Mouse (Mus musculus) hindbrain, postnatal 0 days (tissue): ENCODE data around the gene Rprd1b. TPM values are rescaled to one million over a fixed set of nuclear protein-coding genes. Genes with fewer than 3 reads are reported as not detected.

Source experiments
- ATAC-seq: fragments of 200-750 bp; cut with Nextera tagmentation; 2 replicates; pipeline ENCODE4 v1.8.0; 2017; ENCODE audit warnings: mild to moderate bottlenecking, moderate TSS enrichment, moderate library complexity
- DNase-seq: peaks from one replicate; pipeline ENCODE4 v3.0.0-alpha.2; 2015; ENCODE audit warnings: low spot score
- H3K27ac ChIP-seq: fragments of 300-500 bp; sonication (generic); 2 replicates; pipeline ENCODE4 v1.5.1; 2014; ENCODE audit warnings: mild to moderate bottlenecking
- H3K27me3 ChIP-seq: fragments of 300-500 bp; sonication (generic); 2 replicates; pipeline ENCODE4 v1.6.1; 2014; ENCODE audit warnings: low read length, mixed read lengths; ENCODE audit not compliant: insufficient read depth
- H3K36me3 ChIP-seq: fragments of 300-500 bp; sonication (generic); 2 replicates; pipeline ENCODE4 v1.6.1; 2014; ENCODE audit warnings: low read length, mixed read lengths; ENCODE audit not compliant: insufficient read depth
- H3K4me1 ChIP-seq: fragments of 300-500 bp; sonication (generic); 2 replicates; pipeline ENCODE4 v1.6.1; 2014; ENCODE audit warnings: antibody characterized with exemption, low read length, mixed read lengths; ENCODE audit not compliant: insufficient read depth
- H3K4me2 ChIP-seq: fragments of 300-500 bp; sonication (generic); 2 replicates; pipeline ENCODE4 v1.6.1; 2014; ENCODE audit warnings: low read depth, mild to moderate bottlenecking, low read length, moderate library complexity, mixed read lengths
- H3K4me3 ChIP-seq: fragments of 300-500 bp; sonication (generic); 2 replicates; pipeline ENCODE4 v1.5.1; 2014; ENCODE audit warnings: low read length
- H3K9ac ChIP-seq: fragments of 300-500 bp; sonication (generic); replicated peaks from 2 replicates; pipeline ENCODE4 v1.6.1; 2014; ENCODE audit warnings: mild to moderate bottlenecking, low read length, moderate library complexity, mixed read lengths
- H3K9me3 ChIP-seq: fragments of 300-500 bp; sonication (generic); 2 replicates; pipeline ENCODE4 v1.6.1; 2016; ENCODE audit warnings: low read length, mixed read lengths
- CTCF ChIP-seq: IDR thresholded peaks from 2 replicates; pipeline ENCODE4 v1.5.1; 2016; ENCODE audit warnings: antibody characterized with exemption, control low read depth, low read depth
- WGBS: fragments of 180-500 bp; shearing (Covaris S2); extraction: QIAGEN DNeasy Blood & Tissue Kit; methylation state at CpG from one replicate; pipeline ENCODE4 v1.1.7; 2014; 5-methylcytosine and 5-hydroxymethylcytosine counted together
- polyA plus RNA-seq: library from polyadenylated mRNA; unstranded; fragments of >200 nt; fragmentation: Nextera tagmentation; extraction: Ambion mirVana; gene quantifications from 2 replicates; pipeline ENCODE4 v1.2.1, GENCODE M21; 2015
- total RNA-seq: library from RNA; depleted of rRNA; stranded (reverse); fragments of >200 nt; gene quantifications from 2 replicates; pipeline ENCODE4 v1.2.3, GENCODE M21; 2014

Rprd1b gene
- total and polyA plus RNA-seq, 2 experiments from 2014 or later = 19.8 to 31.3 TPM

DNA sequence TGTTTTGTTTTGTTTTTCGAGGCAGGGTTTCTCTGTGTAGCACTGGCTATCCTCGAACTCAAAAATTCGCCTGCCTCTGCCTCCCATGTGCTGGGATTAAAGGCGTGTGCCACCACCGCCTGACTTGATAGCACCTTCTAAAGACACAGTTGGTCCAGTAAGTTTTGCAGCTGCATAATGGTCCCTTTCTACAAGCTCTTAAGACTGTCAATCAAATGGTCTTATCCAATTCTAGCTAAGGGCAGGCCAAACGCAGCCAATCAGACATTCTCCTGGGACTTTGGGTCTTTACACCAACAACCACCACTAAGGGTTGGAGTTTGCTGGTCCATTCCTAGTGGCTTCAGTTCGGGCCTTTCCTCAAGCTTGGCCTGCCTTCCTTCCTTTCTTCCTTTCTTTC is 126.8 kb downstream of the Rprd1b start:
- H3K4me1 ChIP-seq = no peaks in the 10 kb centered on the region
- H3K27me3 ChIP-seq = no peaks in the 10 kb centered on the region
- no peaks in the 10 kb centered on the region for H3K36me3 ChIP-seq
- TF ChIP-seq CTCF = no peak
- DNase-seq = no peak
- no peak overlapping the region for H3K4me2 ChIP-seq
- no peak overlapping the region for H3K27ac ChIP-seq
- ATAC-seq = no peak
- WGBS = 92% methylated on average over 7 of the region's 7 CpGs
- H3K9ac ChIP-seq = no peak overlapping the region
- H3K4me3 ChIP-seq = no peak overlapping the region
- no peaks in the 10 kb centered on the region for H3K9me3 ChIP-seq

- Histone ChIP-seq H3K4me1 (no peaks in the 10 kb centered on the region), H3K36me3 (no peaks in the 10 kb centered on the region), H3K4me2 (no peak overlapping the region), H3K4me3 (no peak overlapping the region), H3K9ac (no peak overlapping the region), H3K9me3 (no peaks in the 10 kb centered on the region), H3K27ac (no peak overlapping the region), H3K27me3 (no peaks in the 10 kb centered on the region)
- ATAC-seq (no peak), DNase-seq (no peak)
- no peak for TF ChIP-seq CTCF
- 61% methylated on average over 2 of the region's 2 CpGs for WGBS
Observed at GRCm38 (mm10) chr2:158155615-158156014, 127.3 kb downstream of the Rprd1b start.

DNA sequence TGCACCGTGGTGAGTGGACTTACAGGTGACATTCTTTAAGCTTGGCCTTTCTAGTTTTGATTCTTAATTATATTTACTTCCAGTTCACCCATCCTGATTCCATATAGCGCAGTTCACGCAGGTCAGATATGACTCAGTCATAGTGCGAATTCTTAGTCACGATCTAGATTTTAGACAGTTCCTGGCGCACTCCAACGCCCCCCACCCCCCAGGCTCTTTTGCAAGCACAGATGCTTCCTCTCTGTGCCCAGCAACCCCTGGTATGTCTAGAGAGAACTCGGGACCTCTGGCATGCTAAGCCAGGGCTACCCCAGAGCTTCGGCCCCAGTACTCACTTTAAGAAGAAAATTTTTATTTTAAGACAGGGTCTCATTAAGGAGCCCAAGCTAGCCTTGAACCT is 128.2 kb downstream of the Rprd1b start:
- WGBS = 88% methylated on average over 9 of the region's 9 CpGs
- Histone ChIP-seq H3K27ac (no peak overlapping the region), H3K4me2 (no peak overlapping the region), H3K9me3 (no peaks in the 10 kb centered on the region), H3K4me1 (no peaks in the 10 kb centered on the region), H3K4me3 (no peak overlapping the region), H3K36me3 (no peaks in the 10 kb centered on the region), H3K9ac (no peak overlapping the region), H3K27me3 (no peaks in the 10 kb centered on the region)
- no peak for TF ChIP-seq CTCF
- ATAC-seq (no peak), DNase-seq (no peak)

DNA sequence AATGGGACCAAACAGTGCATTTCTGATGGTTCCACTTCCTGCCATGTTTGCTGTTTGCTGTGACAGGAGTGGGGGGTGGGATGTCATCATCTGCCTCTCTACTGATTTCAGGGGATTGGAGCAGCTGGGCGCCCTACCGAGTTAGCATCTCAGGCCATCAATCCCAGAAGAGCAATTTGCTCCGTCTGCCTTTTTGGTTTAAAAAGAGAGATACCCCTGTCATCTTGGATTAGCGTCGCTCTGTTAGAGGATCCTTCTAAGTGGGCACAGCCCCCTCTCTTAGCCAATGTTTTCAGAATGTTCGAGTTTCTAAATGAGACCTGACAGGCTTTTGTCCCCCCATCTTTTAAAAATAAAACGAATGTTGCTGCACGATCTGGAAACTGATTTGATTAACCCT is 129.4 kb downstream of the Rprd1b start:
- Histone ChIP-seq H3K27ac (no peak overlapping the region), H3K9me3 (no peaks in the 10 kb centered on the region), H3K36me3 (no peaks in the 10 kb centered on the region), H3K9ac (no peak overlapping the region), H3K27me3 (no peaks in the 10 kb centered on the region), H3K4me2 (no peak overlapping the region), H3K4me3 (no peak overlapping the region), H3K4me1 (no peaks in the 10 kb centered on the region)
- DNase-seq (no peak), ATAC-seq (no peak)
- no peak for TF ChIP-seq CTCF
- 47% methylated on average over 8 of the region's 8 CpGs for WGBS

DNA sequence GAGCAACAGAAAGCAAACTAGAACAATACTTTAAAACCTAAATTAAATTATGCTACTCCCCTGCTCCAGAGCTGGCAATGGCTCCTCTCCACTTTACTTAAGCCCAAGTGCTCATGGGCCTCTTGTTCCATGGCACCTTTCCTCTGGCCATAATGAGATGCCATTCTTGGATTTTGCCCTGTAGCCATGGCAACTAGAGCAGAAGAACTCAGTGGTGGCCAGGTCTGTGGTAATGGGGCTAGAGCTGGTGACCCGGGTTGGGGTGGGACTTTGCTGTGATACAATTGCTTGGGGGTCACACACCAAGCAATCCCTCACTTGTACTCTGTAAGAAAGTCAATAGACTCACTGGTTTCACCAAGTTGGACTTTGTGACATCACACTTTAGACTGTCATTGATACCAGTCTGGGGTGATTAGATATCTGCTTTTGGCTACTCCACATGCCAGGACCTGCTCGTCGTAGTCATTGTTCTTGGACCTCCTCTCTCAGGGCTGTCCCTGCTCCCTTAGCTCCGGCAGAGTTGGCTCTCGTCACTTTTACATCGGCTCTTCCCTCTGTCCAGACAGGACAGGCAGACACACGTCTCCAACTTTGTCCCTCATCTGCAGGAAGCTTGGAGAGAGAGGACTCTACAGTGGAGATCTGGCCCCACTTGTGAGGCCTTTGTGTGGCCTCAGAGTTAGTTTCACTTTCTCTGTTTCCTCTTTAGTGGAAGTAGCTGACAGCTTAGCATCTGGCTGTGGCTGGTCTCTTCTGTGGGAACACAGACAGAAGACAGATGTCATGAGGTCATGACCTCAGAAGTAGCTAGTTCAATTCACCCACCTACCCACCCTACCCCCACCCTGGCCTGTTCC is 131.3 kb downstream of the Rprd1b start:
- Histone ChIP-seq H3K36me3 (no peaks in the 10 kb centered on the region), H3K4me3 (no peak overlapping the region), H3K4me2 (no peak overlapping the region), H3K27me3 (no peaks in the 10 kb centered on the region), H3K9me3 (no peaks in the 10 kb centered on the region), H3K9ac (no peak overlapping the region), H3K4me1 (no peaks in the 10 kb centered on the region), H3K27ac (no peak overlapping the region)
- DNase-seq (no peak), ATAC-seq (no peak)
- no peak for TF ChIP-seq CTCF
- WGBS = 39% methylated on average over 7 of the region's 7 CpGs

GRCm38 (mm10) chr2:158161761-158162160 is 133.5 kb downstream of the Rprd1b start:
- no peak overlapping the region for H3K4me2 ChIP-seq
- H3K9ac ChIP-seq = no peak overlapping the region
- no peaks in the 10 kb centered on the region for H3K4me1 ChIP-seq
- no peaks in the 10 kb centered on the region for H3K9me3 ChIP-seq
- no peaks in the 10 kb centered on the region for H3K36me3 ChIP-seq
- no peak for DNase-seq
- TF ChIP-seq CTCF = no peak
- 79% methylated on average over 6 of the region's 6 CpGs for WGBS
- H3K27me3 ChIP-seq = no peaks in the 10 kb centered on the region
- ATAC-seq = no peak
- H3K27ac ChIP-seq = no peak overlapping the region
- no peak overlapping the region for H3K4me3 ChIP-seq

- Histone ChIP-seq H3K4me1 (no peaks in the 10 kb centered on the region), H3K4me2 (no peak overlapping the region), H3K27ac (no peak overlapping the region), H3K36me3 (no peaks in the 10 kb centered on the region), H3K27me3 (no peaks in the 10 kb centered on the region), H3K4me3 (no peak overlapping the region), H3K9me3 (no peaks in the 10 kb centered on the region), H3K9ac (no peak overlapping the region)
- no peak for TF ChIP-seq CTCF
- ATAC-seq = no peak
- WGBS = 79% methylated on average over 6 of the region's 6 CpGs
- no peak for DNase-seq
Observed at GRCm38 (mm10) chr2:158163034-158163433, 134.7 kb downstream of the Rprd1b start.
